Mouse (Mus musculus): ENCODE results near the gene Myh7b. TPM values are rescaled to one million over a fixed set of nuclear protein-coding genes. Genes with fewer than 3 reads are reported as not detected.

Myh7b gene
- total and polyA plus RNA-seq, 3 experiments, result 0.51 TPM; not detected in 2

- no peak overlapping the region for H3K4me3 ChIP-seq (replicated peaks in 1 of 3; ENCODE audit: low read depth in 2 of 3, low read length in 2 of 3, poor library complexity in 1 of 3)
- no peaks in the 10 kb centered on the region for H3K79me2 ChIP-seq (replicated peaks; ENCODE audit: control insufficient read depth, extremely low read depth, insufficient read depth, poor library complexity, severe bottlenecking)
- H3K9ac ChIP-seq (ENCODE audit: insufficient read depth, low read depth), result no peak overlapping the region
- TF ChIP-seq ZNF384 (IDR thresholded peaks at IDR 0.05; ENCODE audit: low read depth, low read length) (no peak), RCOR1 (conservative IDR thresholded peaks at IDR 0.05; ENCODE audit: low read depth, low read length) (no peak), E2F4 (IDR thresholded peaks at IDR 0.05; ENCODE audit: insufficient replicate concordance, low read depth, low read length) (no peak), MEF2A (IDR thresholded peaks at IDR 0.05; ENCODE audit: borderline replicate concordance, low read depth, low read length) (no peak), POLR2A (IDR thresholded peaks at IDR 0.05; ENCODE audit: low read depth, low read length) (no peak), ELF1 (IDR thresholded peaks at IDR 0.05; ENCODE audit: low read depth, low read length) (no peak), EP300 (IDR thresholded peaks at IDR 0.05; ENCODE audit: low read length) (no peak), TBP (conservative IDR thresholded peaks at IDR 0.05; ENCODE audit: low read depth, low read length) (no peak)
- H3K4me2 ChIP-seq (ENCODE audit: insufficient read depth, low read depth, poor library complexity, severe bottlenecking), result no peak overlapping the region
- dilution Hi-C loops (cut with MboI; ENCODE audit: extremely low pct_ligation_motif_present, extremely low pct_unique_long_range_greater_than_20kb, low sequenced_read_pairs) (no loop called here), in situ Hi-C loops (cut with MboI; ENCODE audit: low pct_ligation_motif_present, low pct_unique_long_range_greater_than_20kb, low sequenced_read_pairs) (loop anchor here (5.0 kb wide), 1 partner anchor 74 kb away; the partner anchor contains the start of genes Acss2 and Ggt7)
- peaks cover 8 to 13% of the 10 kb centered on the region in 2 experiments for H3K4me1 ChIP-seq (ENCODE audit: control insufficient read depth in 1 of 2, insufficient read depth in 2 of 2)
- H3K9me3 ChIP-seq (replicated peaks; ENCODE audit: low read length), result no peaks in the 10 kb centered on the region
- H3K27ac ChIP-seq (ENCODE audit: insufficient read depth, low read depth), result no peak overlapping the region
- H3K36me3 ChIP-seq (replicated peaks in 1 of 2; ENCODE audit: control insufficient read depth in 1 of 2, insufficient read depth in 1 of 2, low read length in 1 of 2), result peaks cover 0 to 14% of the 10 kb centered on the region in 2 experiments
- no peak for DNase-seq (ENCODE audit: extremely low read depth)
- H3K27me3 ChIP-seq (replicated peaks), result peaks cover 18% of the 10 kb centered on the region
These were observed 20.1 kb upstream of the Myh7b start for GRCm38 (mm10) chr2:155590876-155591275.

GRCm38 (mm10) chr2:155591676-155592075 lies 19.3 kb upstream of the Myh7b start:
- H3K27ac ChIP-seq (ENCODE audit: insufficient read depth, low read depth), result no peak overlapping the region
- H3K79me2 ChIP-seq (replicated peaks; ENCODE audit: control insufficient read depth, extremely low read depth, insufficient read depth, poor library complexity, severe bottlenecking), result no peaks in the 10 kb centered on the region
- peak overlapping the region; percentile 63 to 87 (median 74) for H3K4me3 ChIP-seq (replicated peaks in 1 of 3; ENCODE audit: low read depth in 2 of 3, low read length in 2 of 3, poor library complexity in 1 of 3)
- DNase-seq (ENCODE audit: extremely low read depth), result peak; percentile 6
- peaks cover 8 to 13% of the 10 kb centered on the region in 2 experiments for H3K4me1 ChIP-seq (ENCODE audit: control insufficient read depth in 1 of 2, insufficient read depth in 2 of 2)
- H3K4me2 ChIP-seq (ENCODE audit: insufficient read depth, low read depth, poor library complexity, severe bottlenecking), result peak overlapping the region; percentile 82
- no peaks in the 10 kb centered on the region for H3K9me3 ChIP-seq (replicated peaks; ENCODE audit: low read length)
- peak overlapping the region; percentile 78 for H3K9ac ChIP-seq (ENCODE audit: insufficient read depth, low read depth)
- dilution Hi-C loops (cut with MboI; ENCODE audit: extremely low pct_ligation_motif_present, extremely low pct_unique_long_range_greater_than_20kb, low sequenced_read_pairs), result no loop called here
- no peak for TF ChIP-seq ZMIZ1 (IDR thresholded peaks at IDR 0.05; ENCODE audit: low read depth, low read length)
- no peak for TF ChIP-seq ZC3H11A (IDR thresholded peaks at IDR 0.05; ENCODE audit: low read depth, low read length)
- TF ChIP-seq BHLHE40 (IDR thresholded peaks at IDR 0.05; ENCODE audit: low read depth, low read length), result peak; percentile 63
- H3K27me3 ChIP-seq (replicated peaks), result peaks cover 25% of the 10 kb centered on the region
- peaks cover 0 to 10% of the 10 kb centered on the region in 2 experiments for H3K36me3 ChIP-seq (replicated peaks in 1 of 2; ENCODE audit: control insufficient read depth in 1 of 2, insufficient read depth in 1 of 2, low read length in 1 of 2)
- in situ Hi-C loops (cut with MboI; ENCODE audit: low pct_ligation_motif_present, low pct_unique_long_range_greater_than_20kb, low sequenced_read_pairs), result loop anchor here (5.0 kb wide), 1 partner anchor 74 kb away; the partner anchor contains the start of genes Acss2 and Ggt7

DNA sequence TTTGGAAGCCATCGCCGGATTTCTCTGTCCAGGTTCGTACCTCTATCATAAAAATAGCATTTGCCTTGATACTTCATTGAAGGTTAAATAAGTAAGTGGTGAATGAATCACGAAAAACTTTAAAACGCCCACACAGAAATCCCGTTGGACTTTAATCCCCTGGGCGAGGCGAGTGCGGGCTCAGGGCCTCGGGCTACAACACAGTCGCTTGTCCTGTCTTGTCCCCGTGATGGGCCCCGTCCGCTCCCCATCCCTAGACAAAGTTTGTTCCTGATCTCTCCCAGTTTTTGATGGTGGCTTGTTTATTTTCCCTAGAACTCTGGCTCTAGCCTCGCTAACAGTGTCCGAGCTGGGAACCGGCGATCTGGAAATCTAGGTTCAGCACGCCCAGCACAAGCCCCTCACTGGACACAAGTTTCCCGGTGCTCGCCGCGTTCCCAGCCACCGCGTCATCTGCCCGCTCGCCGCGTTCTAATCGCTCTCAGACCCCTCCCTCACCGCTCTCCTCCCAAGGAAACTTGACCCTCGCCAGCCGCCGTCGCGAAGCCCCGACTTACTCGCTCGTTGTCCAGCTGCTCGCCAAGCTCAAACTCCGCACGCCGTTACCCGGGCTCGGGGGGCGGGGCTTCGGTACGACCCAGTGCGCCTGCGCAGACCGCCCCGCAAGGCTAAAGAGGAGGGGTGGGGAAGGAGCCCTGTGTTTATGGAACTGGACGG lies 18.7 kb upstream of the Myh7b start, which contains the start of gene Gss:
TSS of gene Gss (minus strand) at position 674 of the 717 bp plus-strand sequence.
- dilution Hi-C loops (cut with MboI; ENCODE audit: extremely low pct_ligation_motif_present, extremely low pct_unique_long_range_greater_than_20kb, low sequenced_read_pairs), result no loop called here
- Histone ChIP-seq H3K27ac (ENCODE audit: insufficient read depth, low read depth) (no peak within 1 kb of the TSS), H3K79me2 (replicated peaks; ENCODE audit: control insufficient read depth, extremely low read depth, insufficient read depth, poor library complexity, severe bottlenecking) (no peaks in the 10 kb centered on the region), H3K9me3 (replicated peaks; ENCODE audit: low read length) (no peaks in the 10 kb centered on the region), H3K4me1 (ENCODE audit: control insufficient read depth in 1 of 2, insufficient read depth in 2 of 2) (peaks cover 8 to 13% of the 10 kb centered on the region in 2 experiments), H3K27me3 (replicated peaks) (peaks cover 30% of the 10 kb centered on the region), H3K9ac (ENCODE audit: insufficient read depth, low read depth) (peak within 1 kb of the TSS; percentile 78), H3K4me3 (replicated peaks in 1 of 3; ENCODE audit: low read depth in 2 of 3, low read length in 2 of 3, poor library complexity in 1 of 3) (peak within 1 kb of the TSS; percentile 63 to 87 (median 74)), H3K4me2 (ENCODE audit: insufficient read depth, low read depth, poor library complexity, severe bottlenecking) (peak within 1 kb of the TSS; percentile 82), H3K36me3 (replicated peaks in 1 of 2; ENCODE audit: control insufficient read depth in 1 of 2, insufficient read depth in 1 of 2, low read length in 1 of 2) (peaks cover 0 to 6% of the 10 kb centered on the region in 2 experiments)
- DNase-seq (ENCODE audit: extremely low read depth), result peak; percentile 93
- in situ Hi-C loops (cut with MboI; ENCODE audit: low pct_ligation_motif_present, low pct_unique_long_range_greater_than_20kb, low sequenced_read_pairs), result loop anchor here (5.0 kb wide), 1 partner anchor 75 kb away; the partner anchor contains the start of genes Acss2 and Ggt7
- peak; percentile 40; the same call in 1 of the 2 replicates for TF ChIP-seq RCOR1 (conservative IDR thresholded peaks at IDR 0.05; ENCODE audit: low read depth, low read length)
- no peak; the same call in 1 of the 2 replicates for TF ChIP-seq POLR2AphosphoS2 (IDR thresholded peaks at IDR 0.05; ENCODE audit: low read depth, low read length)
- no peak for TF ChIP-seq PAX5 (IDR thresholded peaks at IDR 0.05; ENCODE audit: low read length)
- peak; percentile 81 for TF ChIP-seq HCFC1 (IDR thresholded peaks at IDR 0.05; ENCODE audit: low read depth, low read length)
- TF ChIP-seq ZMIZ1 (IDR thresholded peaks at IDR 0.05; ENCODE audit: low read depth, low read length), result no peak; the same call in 1 of the 2 replicates
- TF ChIP-seq SIN3A (IDR thresholded peaks at IDR 0.05; ENCODE audit: low read length), result peak; percentile 88; the same call in 1 of the 2 replicates
- no peak for TF ChIP-seq CHD2 (IDR thresholded peaks at IDR 0.05; ENCODE audit: low read length)
- peak; percentile 76; the same call in 1 of the 2 replicates for TF ChIP-seq TCF12 (IDR thresholded peaks at IDR 0.05; ENCODE audit: low read depth, low read length)
- no peak for TF ChIP-seq MAFK (IDR thresholded peaks at IDR 0.05; ENCODE audit: insufficient replicate concordance, low read length)
- no peak for TF ChIP-seq ZC3H11A (IDR thresholded peaks at IDR 0.05; ENCODE audit: low read depth, low read length)
- peak; percentile 84 for TF ChIP-seq MXI1 (IDR thresholded peaks at IDR 0.05; ENCODE audit: low read depth, low read length)
- no peak for TF ChIP-seq JUN (IDR thresholded peaks at IDR 0.05; ENCODE audit: insufficient read depth, low read depth, low read length)
- peak; percentile 74 for TF ChIP-seq MAX (IDR thresholded peaks at IDR 0.05; ENCODE audit: low read length)
- peak; percentile 6; the same call in 1 of the 2 replicates for TF ChIP-seq MYC (IDR thresholded peaks at IDR 0.05; ENCODE audit: low read depth, low read length)
- no peak; the same call in 1 of the 2 replicates for TF ChIP-seq GABPA (IDR thresholded peaks at IDR 0.05; ENCODE audit: insufficient replicate concordance, low read depth, low read length)
- TF ChIP-seq NELFE (IDR thresholded peaks at IDR 0.05; ENCODE audit: low read depth, low read length), result peak; percentile 84

All from CH12.LX (cell line).